Mouse (Mus musculus) spleen, postnatal 36 days (tissue): ENCODE measurements at regions not wholly inside any gene's neighbourhood (a gene's known extent, or its start where the extent isn't known, plus 50 kb on each side); places are given as distances from the start of the nearest gene placed in this dataset.
"Not testable (repeated sequence)": the region's sequence is repeated elsewhere in the genome, so short reads cannot be mapped to it uniquely, and the experiment has no call there.

Experiments used
- DNase-seq, 2 experiments: peaks; one replicate each; pipeline ENCODE4 v3.0.0; 2022; ENCODE audit warnings: low spot score in 2 of 2, mixed read lengths in 1 of 2

DNA sequence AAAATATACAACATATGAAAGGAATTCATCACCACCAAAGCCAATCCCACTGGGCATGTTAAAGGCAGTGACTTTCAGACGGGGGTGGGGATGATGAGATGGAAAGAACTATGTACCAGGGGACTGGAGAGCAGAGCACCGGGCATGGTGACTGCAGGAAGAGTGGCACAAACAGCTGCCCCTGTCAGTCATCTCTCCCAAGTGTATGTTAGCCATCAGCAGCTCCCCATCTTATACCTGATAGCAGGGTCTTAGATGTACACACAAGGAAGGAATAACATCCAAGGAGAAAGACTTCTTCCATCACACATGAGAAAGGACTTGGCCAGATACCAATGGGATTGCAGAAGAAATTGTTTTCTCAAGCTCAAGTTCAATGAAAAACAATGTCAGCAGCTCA, 257.2 kb downstream of the Nuak1 start:
- no peak for DNase-seq

DNA sequence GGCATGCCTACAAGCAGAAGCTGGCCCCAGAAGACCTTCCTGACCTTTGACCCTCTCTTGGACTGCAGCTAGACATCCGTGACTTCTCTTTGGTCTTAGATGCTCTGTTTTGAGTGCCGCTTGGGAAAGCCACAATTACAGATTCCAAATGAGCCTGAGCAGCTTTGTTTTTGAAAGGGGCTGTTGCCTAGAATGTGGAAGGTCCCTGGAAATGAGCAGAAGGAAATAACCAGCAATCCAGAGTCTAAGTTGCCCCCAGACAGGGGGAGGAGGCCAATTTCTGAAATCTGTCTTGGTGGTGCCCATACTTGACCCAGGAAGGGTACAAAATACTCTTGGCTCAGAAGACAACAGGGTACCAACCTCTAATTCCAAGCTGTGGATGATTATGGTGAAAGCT, 253.9 kb downstream of the Nuak1 start:
- no peak for DNase-seq

DNA sequence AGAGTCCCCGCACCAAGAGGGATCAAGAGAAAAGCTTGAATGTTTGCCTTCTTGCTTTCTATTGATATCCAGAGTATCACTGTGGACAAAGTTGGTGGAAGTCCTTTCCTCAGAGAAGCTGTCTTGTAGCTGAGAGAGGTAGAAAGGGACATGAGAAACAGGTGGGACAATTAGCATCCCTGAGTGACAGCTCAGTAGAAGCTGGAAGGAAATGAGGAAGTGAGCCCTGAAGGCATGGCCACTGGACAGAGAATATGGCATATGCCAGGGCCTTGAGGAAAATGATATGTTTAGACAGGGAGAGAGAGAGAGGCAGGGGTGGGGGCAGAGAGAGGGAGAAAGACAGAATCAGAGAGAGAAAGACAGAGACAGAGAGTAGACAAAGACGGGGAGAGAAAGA, 241.4 kb downstream of the Nuak1 start:
- no peak for DNase-seq

DNA sequence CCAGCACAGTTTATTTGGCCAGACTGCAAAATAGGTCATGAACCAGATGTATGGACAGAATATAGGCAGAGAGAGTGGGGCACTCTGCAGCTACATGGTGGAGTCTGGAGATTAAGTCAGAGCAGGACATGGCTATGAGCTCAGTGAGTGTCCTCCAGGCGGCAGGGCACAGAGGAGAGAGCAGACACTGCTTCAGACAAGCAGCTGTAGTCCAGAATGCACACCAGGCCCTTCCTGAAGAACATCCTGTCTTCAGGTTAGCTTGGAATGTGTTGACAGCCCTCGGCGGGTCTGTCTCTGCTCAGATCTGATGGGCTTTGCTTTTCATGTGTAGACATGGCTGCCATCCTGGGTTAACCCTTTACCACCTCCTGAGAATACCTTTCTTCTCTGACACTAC, 238.6 kb downstream of the Nuak1 start:
- DNase-seq, result no peak

DNA sequence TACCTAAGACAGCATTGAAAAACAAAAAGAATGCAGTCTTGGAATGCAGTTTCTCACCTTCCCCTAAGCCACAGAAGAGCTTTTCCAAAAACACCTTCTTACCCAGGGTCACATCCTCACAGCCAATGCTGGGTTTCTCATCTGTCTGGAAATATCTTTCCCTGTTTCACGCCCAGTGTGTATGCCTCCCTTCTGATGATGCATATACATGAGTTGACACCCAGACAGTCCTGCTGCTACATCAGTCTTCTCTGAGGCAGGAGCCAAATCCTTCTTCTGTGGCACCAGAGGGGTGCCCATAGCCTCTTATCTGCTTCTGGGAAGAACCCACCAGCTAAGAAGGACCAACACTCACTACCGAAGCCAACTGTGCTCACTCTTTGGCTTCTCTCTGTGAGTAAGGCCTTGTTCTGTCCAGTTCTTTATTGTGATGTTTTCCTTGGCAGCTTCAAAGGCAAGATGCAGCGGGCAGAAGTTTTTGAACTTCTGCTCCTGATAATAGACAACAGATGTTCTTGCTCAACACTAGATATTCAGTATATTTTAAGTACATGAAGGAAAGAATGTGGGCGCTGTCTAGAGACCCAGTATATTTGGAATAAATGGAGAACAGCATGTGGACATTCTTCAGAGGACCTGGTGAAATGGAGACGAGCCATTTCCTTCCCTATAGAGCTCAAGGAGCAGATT, 228.2 kb downstream of the Nuak1 start:
- DNase-seq, result no peak

DNA sequence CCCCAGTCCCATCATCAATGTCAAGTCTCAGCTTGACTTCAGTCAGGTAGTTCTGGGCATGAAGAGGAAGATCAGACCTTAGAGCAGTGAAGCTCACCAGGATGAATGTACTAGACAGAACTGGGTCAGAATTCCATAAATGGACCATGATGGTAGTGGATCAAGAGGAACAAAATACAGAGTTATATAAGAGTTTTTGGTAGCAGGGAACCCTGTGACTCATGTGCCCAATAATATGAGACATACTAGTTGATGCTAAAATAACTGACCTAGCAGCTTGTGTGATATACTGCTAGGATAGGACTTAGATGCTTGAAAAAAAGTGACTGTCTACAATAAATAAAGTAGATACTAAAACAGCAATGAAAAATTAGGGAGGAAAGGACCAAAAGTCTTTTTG, 225.6 kb downstream of the Nuak1 start:
- no peak for DNase-seq

DNA sequence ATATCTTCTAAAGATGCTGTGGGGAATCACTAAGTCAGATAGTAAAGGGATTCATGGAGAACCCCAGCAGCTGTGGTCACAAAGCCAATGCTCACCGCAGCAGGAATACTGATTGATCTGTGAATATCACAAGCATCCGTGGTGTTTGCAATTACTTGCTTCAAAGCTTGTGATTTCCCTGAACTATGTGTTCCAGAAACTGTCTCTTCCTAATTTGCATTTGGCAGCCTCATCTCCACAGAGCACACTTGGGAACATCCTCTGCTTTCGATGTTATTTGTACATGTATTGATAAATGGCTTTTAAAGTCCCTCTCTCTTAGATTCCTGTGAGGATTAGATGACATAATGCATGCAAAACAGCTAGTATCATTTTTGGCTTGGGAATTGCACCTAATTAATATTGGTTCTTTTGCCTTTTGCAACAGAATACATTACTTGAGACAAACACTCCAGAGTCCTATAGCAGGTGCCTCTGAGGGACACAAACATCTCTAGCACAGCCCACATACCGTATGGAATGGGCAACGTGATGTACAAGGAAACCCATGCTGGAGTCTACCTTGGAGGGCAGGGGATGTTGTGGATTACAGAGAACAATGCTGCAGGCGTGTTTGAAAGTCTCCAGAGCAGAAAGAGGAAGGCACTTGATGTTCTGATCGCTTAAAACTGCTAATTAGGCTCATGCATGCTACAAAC, 211.0 kb downstream of the Nuak1 start:
- no peak for DNase-seq

DNA sequence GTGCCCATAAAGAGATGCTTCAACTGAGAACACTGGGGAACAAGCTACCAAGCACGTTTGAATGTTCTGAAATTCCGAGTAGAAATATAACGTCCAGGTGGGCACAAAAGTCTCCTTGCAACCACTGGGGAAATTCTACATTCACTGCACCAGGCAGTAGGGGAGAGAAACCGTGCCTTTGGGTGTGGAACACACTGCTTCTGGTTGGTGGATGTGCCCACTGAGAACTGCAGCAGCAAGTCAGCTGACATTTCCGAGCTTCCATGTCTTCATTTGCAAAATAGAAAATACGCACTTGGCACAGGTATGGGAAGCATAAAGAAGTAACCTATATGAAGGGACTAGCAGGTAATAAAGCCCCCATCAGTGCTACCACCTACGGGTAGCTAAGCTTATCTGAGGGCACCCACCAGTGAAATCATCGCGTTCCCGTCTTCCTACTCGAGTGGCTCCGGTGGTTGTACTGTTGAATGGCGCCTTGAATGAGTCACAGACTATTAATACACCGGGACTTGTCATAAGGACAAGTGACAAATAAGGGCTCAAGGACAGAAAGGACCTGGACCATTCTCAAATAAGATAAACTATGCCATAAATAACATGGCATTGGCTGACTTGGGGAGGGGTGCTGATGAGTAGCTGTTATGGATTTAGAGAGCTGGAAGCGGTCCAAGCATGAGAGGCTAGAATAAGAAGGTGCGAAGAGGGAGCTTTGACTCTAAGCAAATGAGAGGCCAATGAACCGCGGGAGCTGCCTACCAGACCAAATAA, 210.2 kb downstream of the Nuak1 start:
- no peak for DNase-seq

DNA sequence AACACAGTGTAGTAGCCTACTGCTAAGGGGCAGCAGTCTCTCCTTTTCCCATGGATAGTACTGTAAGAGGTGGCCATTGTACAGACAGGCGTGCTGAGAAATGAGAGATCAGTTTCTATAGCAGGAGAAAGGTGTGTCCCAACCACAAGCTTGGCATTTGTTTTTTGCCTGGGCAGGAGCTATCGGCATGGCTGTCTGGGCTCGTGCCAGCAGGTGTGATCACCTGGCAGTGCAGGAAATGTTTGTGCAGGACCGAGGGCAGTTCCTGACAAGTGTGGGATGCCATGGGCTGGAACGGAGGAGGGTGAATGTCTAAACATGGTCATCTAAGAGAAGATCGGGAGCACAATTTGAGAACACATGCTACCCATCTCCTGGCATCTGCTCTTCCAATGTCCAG, 205.4 kb downstream of the Nuak1 start:
- DNase-seq, result no peak

DNA sequence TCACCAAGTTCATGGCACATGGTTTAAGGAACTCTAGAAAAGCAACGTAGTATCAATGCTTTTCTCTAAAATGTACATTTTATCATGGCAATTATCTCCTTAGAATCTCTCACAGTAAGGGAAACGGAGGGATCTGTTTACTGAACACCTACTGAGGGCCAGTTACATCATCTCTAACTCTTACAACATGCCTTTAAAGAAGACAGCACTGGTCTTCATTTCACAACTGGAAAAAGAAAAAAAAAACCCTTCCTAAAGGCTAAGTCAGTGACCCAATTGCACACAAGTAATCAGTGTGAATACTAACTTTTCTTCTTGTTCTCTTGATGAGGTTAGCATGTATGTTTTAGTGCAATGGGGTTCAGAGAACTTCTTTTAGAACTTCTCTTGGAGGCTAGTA, 204.2 kb downstream of the Nuak1 start:
- no peak for DNase-seq

DNA sequence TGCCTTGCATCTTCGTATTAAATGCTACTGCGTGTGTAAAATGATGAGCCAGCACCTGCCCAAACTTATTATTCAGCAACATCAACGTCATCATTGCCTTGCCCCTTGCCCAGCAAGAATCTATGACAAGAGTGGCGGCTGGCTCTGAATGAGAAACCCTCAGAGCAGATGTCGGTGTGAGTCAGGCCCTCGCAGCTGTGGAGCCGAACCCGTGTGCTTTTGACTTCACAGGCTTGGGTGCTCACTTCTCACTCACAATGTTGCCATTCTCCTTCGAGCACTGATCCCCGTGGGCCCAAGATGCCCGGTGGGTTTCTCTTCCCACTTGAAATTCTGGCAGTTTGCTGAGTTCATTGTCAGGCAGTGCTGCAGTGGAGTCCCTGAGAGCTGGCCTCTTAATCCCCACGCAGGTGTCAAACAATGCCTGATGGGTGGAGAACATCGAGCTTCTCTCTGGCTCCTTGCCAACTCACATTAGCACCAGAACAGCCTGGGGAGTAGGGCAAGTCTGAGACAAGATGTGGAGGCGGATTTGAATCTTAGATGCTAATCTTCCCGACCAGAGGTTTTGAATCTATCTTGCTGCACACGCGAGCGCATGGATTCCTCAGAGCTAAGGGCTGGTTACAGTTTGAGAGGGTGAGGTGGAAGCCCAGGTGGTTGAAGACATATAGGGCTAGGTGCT, 202.0 kb downstream of the Nuak1 start:
- no peak for DNase-seq

DNA sequence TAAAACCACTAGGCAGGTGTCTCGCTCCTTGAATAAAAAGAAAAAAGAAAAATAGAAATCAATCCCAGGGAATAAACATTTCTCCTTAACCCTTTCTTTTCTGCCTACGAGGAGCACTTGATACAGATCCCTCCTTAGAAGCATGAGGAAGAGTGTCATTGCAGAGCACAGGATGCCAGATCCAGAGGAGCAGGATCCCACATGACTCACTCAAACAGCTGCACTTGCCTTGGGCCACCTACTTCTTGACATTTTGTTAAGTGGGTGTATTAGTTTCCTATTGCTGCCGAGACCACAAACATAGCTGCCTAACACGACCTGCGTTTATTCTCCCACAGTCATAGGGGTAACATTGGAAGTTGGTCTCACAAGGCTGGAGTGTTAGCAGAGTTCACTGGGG, 197.1 kb downstream of the Nuak1 start:
- no peak for DNase-seq

DNA sequence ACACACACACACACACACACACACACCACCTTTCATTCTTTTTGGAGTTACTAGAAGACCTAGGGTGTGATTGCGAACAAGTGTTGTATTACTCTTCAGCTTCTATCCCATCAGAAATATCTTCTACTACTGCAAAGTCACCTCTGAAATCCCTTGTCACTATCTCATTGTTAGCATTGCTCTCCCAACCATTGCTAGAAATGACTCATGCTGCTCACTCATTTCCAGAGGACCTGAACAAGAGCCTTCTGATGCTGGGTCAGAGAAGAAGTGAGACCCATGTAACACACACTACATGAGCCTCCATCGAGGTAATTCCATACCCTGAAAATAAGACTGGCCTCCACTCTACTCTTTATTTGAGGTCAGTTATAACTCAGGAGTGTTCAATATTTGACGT, 191.1 kb downstream of the Nuak1 start:
- DNase-seq, result no peak

DNA sequence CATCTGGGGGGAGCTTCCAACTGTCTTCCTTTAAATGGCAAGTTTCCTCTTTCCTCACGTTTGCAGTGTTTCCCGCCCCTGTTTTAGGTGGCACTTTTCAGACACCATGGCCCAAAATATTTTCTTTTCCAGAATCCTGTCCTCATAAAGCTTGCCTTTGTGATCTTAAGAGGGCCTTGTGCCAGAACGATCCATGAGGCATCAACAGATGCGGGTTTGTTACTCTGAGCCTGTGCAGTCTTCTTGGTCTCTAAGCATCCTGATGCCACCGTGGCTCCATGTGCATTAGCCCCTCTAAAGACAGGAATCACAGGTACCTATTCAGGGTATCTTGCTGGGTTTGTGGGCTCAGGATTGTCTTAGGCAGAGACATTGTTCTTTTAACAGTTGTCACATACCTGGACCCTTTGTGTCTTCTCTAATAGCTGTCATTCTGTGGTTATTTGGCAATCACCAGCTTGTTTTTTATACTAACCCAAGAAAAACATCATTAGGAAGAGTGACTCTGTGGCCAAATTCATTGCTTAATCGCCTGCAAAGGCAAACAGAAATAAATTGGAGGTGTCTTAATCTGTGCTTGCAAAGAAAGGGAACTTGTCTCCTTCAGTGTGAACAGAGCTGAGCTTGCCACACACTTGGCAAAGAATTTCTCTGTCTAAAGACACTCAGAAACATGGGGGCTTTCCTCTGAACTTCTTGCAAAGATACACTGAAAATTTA, 179.3 kb downstream of the Nuak1 start:
- DNase-seq, result no peak

DNA sequence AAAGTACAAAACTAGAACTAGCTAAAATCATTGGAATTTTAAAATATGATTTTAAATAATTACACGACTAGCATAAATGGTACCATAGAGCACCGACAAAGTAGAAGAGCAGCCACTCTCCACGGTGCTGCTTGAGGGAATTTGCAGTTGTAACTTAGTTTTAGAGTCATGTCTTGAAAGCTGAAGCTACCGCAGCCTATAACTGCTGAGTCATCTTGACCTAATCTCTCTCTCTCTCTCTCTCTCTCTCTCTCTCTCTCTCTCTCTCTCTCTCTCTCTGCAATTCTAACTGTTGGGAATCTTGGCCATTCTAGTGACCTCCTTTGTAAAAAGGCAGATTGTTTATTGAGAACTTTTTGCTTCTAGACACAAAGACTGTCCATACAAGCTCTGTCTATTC, 177.5 kb downstream of the Nuak1 start:
- no peak for DNase-seq

DNA sequence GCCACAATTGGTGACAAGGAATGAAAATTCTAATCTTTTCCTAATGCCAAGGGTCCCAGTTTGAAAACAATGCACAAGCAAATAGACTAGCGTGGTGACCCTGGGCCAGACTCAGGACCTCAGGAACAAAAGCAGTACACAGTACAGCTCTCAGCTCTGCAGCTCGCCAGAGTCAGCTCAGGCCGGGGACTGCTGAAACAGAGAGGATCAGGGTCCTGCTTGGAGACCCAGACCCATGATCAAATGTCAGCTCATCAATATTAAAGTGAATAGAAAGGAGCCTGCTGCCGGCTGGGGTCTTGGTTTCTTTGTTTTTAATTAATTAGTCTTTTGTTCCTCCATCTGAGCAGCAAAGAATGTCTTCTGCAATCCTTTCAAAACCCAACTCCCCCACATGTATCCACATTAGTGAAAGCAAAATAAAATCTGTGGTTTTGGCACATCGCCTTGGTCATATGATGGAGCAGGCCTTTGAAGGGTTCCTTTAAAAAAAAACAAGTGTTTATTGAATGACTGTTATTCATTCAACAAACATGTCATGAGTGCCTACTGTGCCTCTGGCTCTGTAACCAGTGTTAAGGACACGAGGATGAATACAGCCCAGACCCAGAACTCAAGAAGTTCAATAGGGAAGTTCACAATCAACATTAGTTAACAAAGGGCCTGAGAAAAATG, 154.4 kb downstream of the Nuak1 start:
- peak in 1 of 2 experiments; percentile 3 for DNase-seq

DNA sequence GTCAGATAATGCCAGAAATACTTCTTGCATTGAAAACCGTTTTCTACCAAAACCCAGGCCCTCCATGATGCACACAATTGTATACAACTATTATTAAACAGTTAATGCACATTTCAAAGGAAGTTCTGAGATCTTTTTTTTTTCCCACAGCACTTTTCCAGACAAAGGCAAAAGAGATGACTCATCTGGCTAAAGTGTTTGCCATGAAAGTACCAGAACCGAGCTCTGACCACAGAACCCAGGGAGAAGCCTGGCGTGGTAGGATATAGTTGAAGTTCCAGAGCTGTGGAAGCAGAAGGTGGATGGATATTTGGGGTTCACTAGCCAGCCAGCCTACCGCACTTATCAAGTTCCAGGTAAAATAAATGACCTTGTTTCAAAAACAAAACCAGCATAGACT, 146.0 kb downstream of the Nuak1 start:
- no peak for DNase-seq

DNA sequence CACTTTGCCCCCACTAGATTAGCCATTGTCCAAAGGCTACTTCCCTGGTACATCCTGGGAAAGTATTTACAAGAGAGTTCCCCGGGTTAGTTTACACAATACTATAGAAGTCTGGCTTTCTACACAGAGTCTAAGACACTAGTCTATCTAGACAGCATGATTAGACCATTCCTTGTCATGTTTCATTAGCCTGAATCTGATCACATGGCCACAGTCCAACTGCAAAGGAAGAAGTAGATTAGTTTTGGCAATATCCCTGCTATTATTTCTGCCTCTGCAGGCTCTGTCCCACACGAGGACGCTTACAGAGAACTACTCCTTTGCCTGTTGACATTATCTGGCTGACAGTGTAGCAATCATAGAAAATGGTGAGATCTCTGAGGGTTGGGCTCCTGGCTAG, 144.2 kb downstream of the Nuak1 start:
- no peak for DNase-seq

DNA sequence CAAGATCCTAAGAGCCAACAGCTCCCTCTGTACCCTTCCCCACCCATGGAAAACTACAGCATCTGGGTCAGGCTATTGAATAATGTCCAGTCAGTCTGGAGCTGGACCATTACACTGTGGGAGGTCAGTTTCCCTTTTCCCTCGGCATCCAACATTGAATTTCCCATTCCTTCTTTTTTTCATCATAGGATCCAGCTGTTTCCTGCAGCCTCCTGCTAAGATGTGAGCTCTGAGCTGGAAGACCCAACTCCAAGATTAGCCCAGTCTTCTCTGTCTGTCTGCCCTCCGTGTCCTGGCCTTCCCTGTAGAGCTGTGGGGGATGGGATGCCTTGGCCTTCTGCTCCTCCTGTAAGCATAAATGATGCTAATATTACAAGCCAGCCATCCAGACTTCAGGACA, 138.8 kb downstream of the Nuak1 start:
- DNase-seq, result no peak

DNA sequence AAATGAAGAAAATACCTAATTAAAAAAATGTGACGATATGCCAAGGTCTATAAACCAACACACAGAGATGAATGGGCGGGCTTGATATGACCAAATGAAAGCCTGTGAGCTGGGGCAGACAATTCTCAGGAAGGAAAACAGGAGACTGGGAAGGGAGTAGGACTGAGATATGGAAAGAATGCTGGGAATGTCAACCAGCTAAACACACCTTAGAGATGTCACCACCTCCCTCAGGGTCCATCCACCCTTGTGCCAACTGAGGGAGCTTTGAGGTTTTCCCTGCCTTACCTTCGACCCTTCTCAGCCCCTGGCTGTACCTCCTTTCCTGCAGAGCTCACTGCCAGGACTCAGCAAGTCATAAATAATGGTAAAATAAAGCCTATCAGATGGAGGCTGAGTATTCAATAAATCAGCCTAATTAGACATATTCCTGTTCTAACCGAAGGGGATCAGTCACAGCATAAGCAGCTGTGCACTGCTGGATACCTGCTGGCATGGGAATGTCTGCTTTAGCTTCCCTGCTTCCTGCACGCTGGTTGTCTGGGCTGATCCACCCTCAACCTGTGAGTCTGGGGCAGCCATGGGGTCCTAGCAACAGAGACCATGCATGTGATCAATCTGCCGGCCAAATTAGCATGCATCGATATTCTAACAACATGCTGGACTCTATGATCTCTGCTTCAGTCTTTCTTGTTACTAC, 137.4 kb downstream of the Nuak1 start:
- no peak for DNase-seq

DNA sequence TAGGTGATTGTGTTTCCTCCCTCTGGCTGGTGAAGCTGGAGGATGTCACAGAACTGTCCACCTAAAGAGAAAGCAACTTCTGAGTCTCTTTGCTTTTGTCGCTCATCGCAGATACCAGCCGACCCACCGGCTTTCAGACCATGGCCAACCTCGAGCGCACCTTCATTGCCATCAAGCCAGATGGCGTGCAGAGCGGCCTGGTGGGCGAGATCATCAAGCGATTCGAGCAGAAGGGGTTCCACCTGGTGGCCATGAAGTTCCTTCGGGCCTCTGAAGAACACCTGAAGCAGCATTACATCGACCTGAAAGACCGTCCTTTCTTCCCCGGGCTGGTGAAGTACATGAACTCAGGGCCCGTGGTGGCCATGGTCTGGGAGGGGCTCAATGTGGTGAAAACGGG, 131.7 kb downstream of the Nuak1 start:
- not testable (repeated sequence) for DNase-seq
